Mouse (Mus musculus) brain, embryonic 14.5 days (tissue): ENCODE measurements at regions not wholly inside any gene's neighbourhood (a gene's known extent, or its start where the extent isn't known, plus 50 kb on each side); places are given as distances from the start of the nearest gene placed in this dataset.

Experiments used
- DNase-seq: peaks from one replicate; pipeline ENCODE4 v3.0.0-alpha.2; 2011; ENCODE audit warnings: low read depth
- CTCF ChIP-seq: fragments of 200-500 bp; IDR thresholded peaks from 2 replicates; pipeline ENCODE4 v1.5.1; 2012; ENCODE audit warnings: inconsistent platforms, mild to moderate bottlenecking, moderate library complexity, borderline replicate concordance; ENCODE audit not compliant: insufficient read depth, insufficient read length; ENCODE audit errors: extremely low read depth
- POLR2A ChIP-seq: fragments of 200-500 bp; IDR thresholded peaks from 2 replicates; pipeline ENCODE4 v1.6.1; 2012; ENCODE audit warnings: mild to moderate bottlenecking, inconsistent platforms, borderline replicate concordance; ENCODE audit not compliant: poor library complexity, insufficient read depth, insufficient read length, severe bottlenecking; ENCODE audit errors: extremely low read depth

- TF ChIP-seq POLR2A (no peak), CTCF (no peak)
- DNase-seq: no peak
Measured at GRCm38 (mm10) chr10:16600041-16600440, 1123.0 kb upstream of the Cited2 start.

- DNase-seq: no peak
- no peak for TF ChIP-seq POLR2A
- TF ChIP-seq CTCF: no peak
Measured at GRCm38 (mm10) chr10:16600551-16601224, 1122.3 kb upstream of the Cited2 start.

GRCm38 (mm10) chr10:16601225-16601595 lies 1121.8 kb upstream of the Cited2 start:
- no peak for DNase-seq
- no peak for TF ChIP-seq POLR2A
- TF ChIP-seq CTCF: no peak

DNA sequence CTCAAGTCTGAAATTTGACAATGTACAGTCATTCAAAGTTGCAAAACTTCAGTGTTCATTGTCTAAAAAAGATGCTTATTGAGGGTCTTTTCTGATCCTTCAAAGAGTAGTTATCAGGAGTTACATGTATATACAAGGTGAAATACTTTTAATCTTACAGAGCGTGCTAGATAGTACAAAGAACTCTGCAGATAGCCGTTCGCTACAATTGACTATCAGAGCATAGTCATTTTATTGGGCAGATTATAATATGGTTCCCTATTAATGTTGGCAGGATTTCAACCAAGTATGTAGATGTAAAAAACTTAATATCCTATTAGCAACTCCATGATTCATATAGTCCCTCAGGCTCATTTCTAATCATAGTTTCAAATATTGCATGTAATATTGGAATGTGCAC lies 1114.7 kb upstream of the Cited2 start:
- no peak for DNase-seq
- no peak for TF ChIP-seq CTCF
- TF ChIP-seq POLR2A: no peak

GRCm38 (mm10) chr10:16618752-16619151 lies 1104.3 kb upstream of the Cited2 start:
- no peak for TF ChIP-seq POLR2A
- TF ChIP-seq CTCF: no peak
- no peak for DNase-seq

- no peak for TF ChIP-seq CTCF
- DNase-seq: no peak
Measured at GRCm38 (mm10) chr10:16619584-16619983, 1103.4 kb upstream of the Cited2 start.

DNA sequence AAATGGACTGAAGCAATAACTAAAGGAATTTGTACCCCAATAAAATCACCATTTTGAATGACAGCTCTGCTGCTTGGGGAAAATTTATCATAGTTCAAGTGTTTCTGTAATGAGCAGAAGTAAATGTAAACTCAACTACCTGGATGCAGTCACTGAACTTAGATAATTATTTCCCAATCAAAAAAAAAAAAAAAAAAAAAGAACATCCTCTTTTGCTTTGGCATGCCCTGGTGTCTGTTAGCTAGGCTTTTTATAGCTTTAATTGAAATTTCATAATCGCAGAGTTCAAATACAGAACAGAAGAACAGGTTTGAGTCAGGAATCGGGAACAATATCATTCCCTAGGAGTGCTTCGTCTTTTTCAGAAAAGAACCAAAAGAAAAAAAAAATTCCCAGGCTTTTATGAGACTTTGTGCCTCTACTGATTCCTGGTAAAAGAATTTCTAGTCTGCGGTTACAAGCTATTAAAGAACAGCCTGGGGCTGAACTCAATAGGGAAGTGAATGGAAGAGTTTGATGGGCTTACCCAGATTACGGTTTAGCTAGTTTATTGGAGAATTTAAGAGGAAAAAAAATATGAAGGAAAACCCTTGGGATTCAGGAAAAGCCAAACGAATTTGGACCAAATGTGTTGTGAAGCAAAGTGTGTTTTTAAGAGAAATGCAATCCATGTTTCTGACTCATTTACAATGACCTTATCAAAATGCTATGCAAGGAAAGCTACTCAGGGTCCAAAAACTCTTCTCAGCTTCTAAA lies 1102.0 kb upstream of the Cited2 start:
- peak; percentile 14 for DNase-seq
- TF ChIP-seq CTCF (no peak), POLR2A (no peak)

GRCm38 (mm10) chr10:16622821-16623220 lies 1100.2 kb upstream of the Cited2 start:
- TF ChIP-seq POLR2A: no peak
- TF ChIP-seq CTCF: no peak
- no peak for DNase-seq

- peak; percentile 50 for DNase-seq
- no peak for TF ChIP-seq CTCF
- no peak for TF ChIP-seq POLR2A
Measured at GRCm38 (mm10) chr10:16633236-16633635, 1089.8 kb upstream of the Cited2 start.

GRCm38 (mm10) chr10:16635463-16635862 lies 1087.6 kb upstream of the Cited2 start:
- TF ChIP-seq CTCF: no peak
- DNase-seq: no peak

DNA sequence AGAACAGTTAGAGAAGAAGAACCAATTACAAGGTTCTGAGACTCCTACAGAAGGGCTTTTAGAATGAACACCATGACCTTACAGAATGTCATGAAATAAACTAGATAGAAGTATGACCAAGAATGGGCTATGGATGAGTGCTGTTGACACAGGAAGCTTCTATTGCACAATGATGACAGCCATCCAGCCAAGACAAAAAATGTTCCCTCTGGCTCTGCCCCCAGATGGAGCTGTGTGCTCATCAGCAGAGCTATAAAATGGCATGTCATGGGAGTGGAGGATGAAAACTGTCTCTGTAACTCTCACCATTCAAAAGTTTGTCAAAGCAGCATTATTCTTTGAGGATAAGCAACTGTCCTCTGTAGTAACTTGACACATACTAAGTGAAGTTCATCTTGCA lies 1086.0 kb upstream of the Cited2 start:
- peak; percentile 47 for DNase-seq

GRCm38 (mm10) chr10:16638111-16638510 lies 1084.9 kb upstream of the Cited2 start:
- DNase-seq: peak; percentile 23
- no peak for TF ChIP-seq POLR2A
- no peak for TF ChIP-seq CTCF

More for the DNA sequence above, 1086.0 kb upstream of the Cited2 start:
- TF ChIP-seq POLR2A (no peak), CTCF (peak; percentile 30; the same call in 1 of the 2 replicates)

GRCm38 (mm10) chr10:16640136-16640535 lies 1082.9 kb upstream of the Cited2 start:
- TF ChIP-seq POLR2A: no peak
- no peak for TF ChIP-seq CTCF
- no peak for DNase-seq

- DNase-seq: no peak
- TF ChIP-seq CTCF: no peak
- no peak for TF ChIP-seq POLR2A
Measured at GRCm38 (mm10) chr10:16650120-16650519, 1072.9 kb upstream of the Cited2 start.

DNA sequence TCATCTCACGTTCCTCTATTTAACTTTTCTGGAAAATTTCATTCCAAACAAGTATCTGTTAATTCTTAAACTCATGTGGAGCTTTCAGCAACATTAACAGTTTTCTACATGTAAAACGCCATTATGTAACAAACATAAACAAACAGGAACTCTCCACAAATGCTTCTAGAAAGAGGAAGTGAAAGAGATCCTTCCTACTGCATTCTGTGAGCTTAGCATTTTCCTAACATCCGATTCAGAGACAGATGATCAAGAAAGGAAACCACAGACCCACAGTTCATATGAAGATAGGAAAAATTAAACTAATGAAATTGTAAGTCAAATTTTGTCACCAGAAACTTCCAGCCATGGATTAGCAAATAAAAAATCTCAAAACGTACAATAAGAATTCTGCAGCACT lies 1070.6 kb upstream of the Cited2 start:
- no peak for TF ChIP-seq POLR2A
- no peak for TF ChIP-seq CTCF
- DNase-seq: no peak

- no peak for TF ChIP-seq POLR2A
- TF ChIP-seq CTCF: no peak
- DNase-seq: peak; percentile 76
Measured at GRCm38 (mm10) chr10:16664483-16664882, 1058.5 kb upstream of the Cited2 start.
